Mouse (Mus musculus) gastrocnemius, postnatal 4 days (tissue): ENCODE measurements around the gene Ttll10. TPM values are rescaled to one million over a fixed set of nuclear protein-coding genes. Genes with fewer than 3 reads are reported as not detected.

Experiments used
- DNase-seq, 2 experiments: peaks; one replicate each; pipeline ENCODE4 v3.0.0; 2021 to 2022; ENCODE audit warnings: low spot score in 2 of 2, mixed read lengths in 2 of 2
- long read RNA-seq, 2 experiments: library from polyadenylated mRNA; stranded (forward); transcript quantifications; one replicate each; pipeline ENCODE4 v2.0.0; 2021
- total RNA-seq, 2 experiments: library from RNA; stranded (reverse); gene quantifications; 2 replicates each; pipeline ENCODE4 v1.2.3; 2021

Gene Ttll10
- total RNA-seq: not detected
- long read RNA-seq, experiment 1: 0 reads
- long read RNA-seq, experiment 2: 0 reads

- no peak for DNase-seq
Observed at GRCm38 (mm10) chr4:156059261-156059660, at the start of gene Ttll10. Gene Ttll10 (minus strand): TSS chr4:156059414.

GRCm38 (mm10) chr4:156103342-156103741 is 44.1 kb upstream of the Ttll10 start:
- no peak for DNase-seq

- DNase-seq: no peak
Observed at GRCm38 (mm10) chr4:156101481-156101903, 42.3 kb upstream of the Ttll10 start.

- no peak for DNase-seq
Observed at GRCm38 (mm10) chr4:156100501-156100900, 41.3 kb upstream of the Ttll10 start.

GRCm38 (mm10) chr4:156099427-156099826 is 40.2 kb upstream of the Ttll10 start:
- no peak for DNase-seq

GRCm38 (mm10) chr4:156097770-156098366 is 38.7 kb upstream of the Ttll10 start:
- no peak for DNase-seq

- DNase-seq: no peak
Observed at GRCm38 (mm10) chr4:156096191-156096590, 37.0 kb upstream of the Ttll10 start.

- no peak for DNase-seq
Observed at GRCm38 (mm10) chr4:156093758-156094157, 34.5 kb upstream of the Ttll10 start.

- no peak for DNase-seq
Observed at GRCm38 (mm10) chr4:156092765-156093164, 33.6 kb upstream of the Ttll10 start.

GRCm38 (mm10) chr4:156091236-156091635 is 32.0 kb upstream of the Ttll10 start:
- DNase-seq: no peak

GRCm38 (mm10) chr4:156087398-156088087 is 28.3 kb upstream of the Ttll10 start:
- no peak for DNase-seq

GRCm38 (mm10) chr4:156085256-156085655 is 26.0 kb upstream of the Ttll10 start:
- no peak for DNase-seq

GRCm38 (mm10) chr4:156084096-156084879 is 25.1 kb upstream of the Ttll10 start:
- DNase-seq: no peak

- DNase-seq: no peak
Observed at GRCm38 (mm10) chr4:156083348-156083747, 24.1 kb upstream of the Ttll10 start.

- DNase-seq: no peak
Observed at GRCm38 (mm10) chr4:156082621-156083234, 23.5 kb upstream of the Ttll10 start.

- peak in 1 of 2 experiments; percentile 17 for DNase-seq
Observed at GRCm38 (mm10) chr4:156077499-156078301, 18.5 kb upstream of the Ttll10 start.

GRCm38 (mm10) chr4:156076911-156077382 is 17.7 kb upstream of the Ttll10 start:
- DNase-seq: no peak

- no peak for DNase-seq
Observed at GRCm38 (mm10) chr4:156070716-156071115, 11.5 kb upstream of the Ttll10 start.

- no peak for DNase-seq
Observed at GRCm38 (mm10) chr4:156070276-156070675, 11.1 kb upstream of the Ttll10 start.

GRCm38 (mm10) chr4:156069701-156070100 is 10.5 kb upstream of the Ttll10 start:
- DNase-seq: no peak
